Mouse (Mus musculus) CH12.LX (cell line): Measurements from ENCODE around the gene Apoc4. TPM values are rescaled to one million over a fixed set of nuclear protein-coding genes. Genes with fewer than 3 reads are reported as not detected.

Experiments
- DNase-seq: peaks from one replicate; pipeline ENCODE4 v3.0.0-alpha.2; 2013; ENCODE audit errors: extremely low read depth
- H3K27ac ChIP-seq: 2 replicates; pipeline ENCODE4 v1.5.1; 2012; ENCODE audit warnings: low read depth, mild to moderate bottlenecking, control low read depth, moderate library complexity; ENCODE audit not compliant: insufficient read depth
- H3K27me3 ChIP-seq: replicated peaks from 2 replicates; pipeline ENCODE3; 2012; ENCODE audit warnings: inconsistent platforms
- H3K36me3 ChIP-seq, 2 experiments: replicated peaks in 1 of 2; 2 replicates each; pipeline versions ENCODE3 to v1.6.1; 2012; ENCODE audit warnings: inconsistent platforms in 1 of 2, low read length in 1 of 2, mild to moderate bottlenecking in 1 of 2, mixed read lengths in 1 of 2, moderate library complexity in 1 of 2; ENCODE audit not compliant: control insufficient read depth in 1 of 2, insufficient read depth in 1 of 2
- H3K4me1 ChIP-seq, 2 experiments: 2 replicates each; pipeline ENCODE4 v1.6.1; 2012; ENCODE audit warnings: inconsistent platforms in 1 of 2, moderate library complexity in 1 of 2; ENCODE audit not compliant: insufficient read depth in 2 of 2, control insufficient read depth in 1 of 2
- H3K4me2 ChIP-seq: 2 replicates; pipeline ENCODE4 v1.6.1; 2012; ENCODE audit warnings: low read depth, mild to moderate bottlenecking, control low read depth; ENCODE audit not compliant: poor library complexity, insufficient read depth, severe bottlenecking
- H3K4me3 ChIP-seq, 3 experiments: fragments of 150-350 bp in 1 of 3; sonication (generic) in 1 of 3; replicated peaks in 1 of 3; 2 replicates each; pipeline versions ENCODE3 to v1.5.1; 2011 to 2012; ENCODE audit warnings: low read depth in 2 of 3, low read length in 2 of 3, mild to moderate bottlenecking in 2 of 3, moderate library complexity in 2 of 3, control low read depth in 1 of 3, improper control_type of control experiment in 1 of 3, inconsistent platforms in 1 of 3, mixed read lengths in 1 of 3; ENCODE audit not compliant: poor library complexity in 1 of 3
- H3K79me2 ChIP-seq: replicated peaks from 2 replicates; pipeline ENCODE4 v1.6.1; 2012; ENCODE audit warnings: mild to moderate bottlenecking, moderate library complexity; ENCODE audit not compliant: control insufficient read depth, poor library complexity, insufficient read depth, severe bottlenecking; ENCODE audit errors: extremely low read depth
- H3K9ac ChIP-seq: 2 replicates; pipeline ENCODE4 v1.6.1; 2012; ENCODE audit warnings: low read depth, mild to moderate bottlenecking, control low read depth, moderate library complexity; ENCODE audit not compliant: insufficient read depth
- H3K9me3 ChIP-seq: replicated peaks from 2 replicates; pipeline ENCODE3; 2012; ENCODE audit warnings: low read length, inconsistent platforms, mixed read lengths
- BHLHE40 ChIP-seq: IDR thresholded peaks from 2 replicates; pipeline ENCODE4 v1.6.1; 2011; ENCODE audit warnings: mild to moderate bottlenecking, low read depth, low read length, improper control_type of control experiment
- CHD2 ChIP-seq: IDR thresholded peaks from 2 replicates; pipeline ENCODE4 v1.6.1; 2011; ENCODE audit warnings: low read length, improper control_type of control experiment
- CTCF ChIP-seq, 2 experiments: IDR thresholded peaks in 1 of 2; conservative IDR thresholded peaks in 1 of 2; 2 replicates each; pipeline ENCODE4 v1.5.1; 2011 to 2012; ENCODE audit warnings: low read depth in 2 of 2, low read length in 2 of 2, improper control_type of control experiment in 1 of 2, inconsistent platforms in 1 of 2, mild to moderate bottlenecking in 1 of 2, moderate library complexity in 1 of 2
- ELF1 ChIP-seq: IDR thresholded peaks from 2 replicates; pipeline ENCODE4 v1.6.1; 2014; ENCODE audit warnings: low read depth, mild to moderate bottlenecking, inconsistent platforms, low read length, improper control_type of control experiment
- GABPA ChIP-seq: IDR thresholded peaks from 2 replicates; pipeline ENCODE4 v1.6.1; 2012; ENCODE audit warnings: low read depth, low read length, improper control_type of control experiment, inconsistent platforms; ENCODE audit not compliant: insufficient replicate concordance
- JUN ChIP-seq: IDR thresholded peaks from 2 replicates; pipeline ENCODE4 v1.6.1; 2011; ENCODE audit warnings: low read depth, mild to moderate bottlenecking, low read length, improper control_type of control experiment, moderate library complexity; ENCODE audit not compliant: insufficient read depth
- KAT2A ChIP-seq: IDR thresholded peaks from 2 replicates; pipeline ENCODE4 v1.6.1; 2012; ENCODE audit warnings: low read length, improper control_type of control experiment, inconsistent platforms; ENCODE audit not compliant: insufficient replicate concordance
- MAFK ChIP-seq: IDR thresholded peaks from 2 replicates; pipeline ENCODE4 v1.6.1; 2011; ENCODE audit warnings: low read length, improper control_type of control experiment; ENCODE audit not compliant: insufficient replicate concordance
- MEF2A ChIP-seq: IDR thresholded peaks from 2 replicates; pipeline ENCODE4 v1.6.1; 2014; ENCODE audit warnings: low read depth, mild to moderate bottlenecking, inconsistent platforms, low read length, improper control_type of control experiment, borderline replicate concordance
- NRF1 ChIP-seq: IDR thresholded peaks from 2 replicates; pipeline ENCODE4 v1.6.1; 2014; ENCODE audit warnings: low read depth, mild to moderate bottlenecking, inconsistent platforms, low read length, improper control_type of control experiment, moderate library complexity
- POLR2A ChIP-seq: IDR thresholded peaks from 2 replicates; pipeline ENCODE4 v1.6.1; 2011; ENCODE audit warnings: low read depth, mild to moderate bottlenecking, improper control_type of control experiment, low read length
- RAD21 ChIP-seq: IDR thresholded peaks from 2 replicates; pipeline ENCODE4 v1.6.1; 2011; ENCODE audit warnings: low read depth, mild to moderate bottlenecking, low read length, improper control_type of control experiment, moderate library complexity
- SIN3A ChIP-seq: IDR thresholded peaks from 2 replicates; pipeline ENCODE4 v1.6.1; 2012; ENCODE audit warnings: low read length, improper control_type of control experiment, inconsistent platforms
- TCF12 ChIP-seq: IDR thresholded peaks from 2 replicates; pipeline ENCODE4 v1.6.1; 2014; ENCODE audit warnings: low read depth, mild to moderate bottlenecking, inconsistent platforms, low read length, improper control_type of control experiment
- USF2 ChIP-seq: conservative IDR thresholded peaks from 2 replicates; pipeline ENCODE4 v1.6.1; 2011; ENCODE audit warnings: low read depth, low read length, improper control_type of control experiment
- ZMIZ1 ChIP-seq: IDR thresholded peaks from 2 replicates; pipeline ENCODE4 v1.6.1; 2012; ENCODE audit warnings: low read depth, mild to moderate bottlenecking, inconsistent platforms, low read length, improper control_type of control experiment
- ZNF384 ChIP-seq: IDR thresholded peaks from 2 replicates; pipeline ENCODE4 v1.6.1; 2012; ENCODE audit warnings: low read depth, low read length, improper control_type of control experiment, inconsistent platforms
- dilution Hi-C: fragments of 300-500 bp; cut with MboI; formaldehyde crosslinking; loops from 2 replicates; pipeline ENCODE4 v1.14.3; 2020; ENCODE audit warnings: low sequenced_read_pairs; ENCODE audit not compliant: extremely low pct_unique_long_range_greater_than_20kb, extremely low pct_ligation_motif_present
- in situ Hi-C: fragments of 300-500 bp; cut with MboI; formaldehyde crosslinking; loops from 3 replicates; pipeline ENCODE4 v1.14.3; 2019; ENCODE audit warnings: low sequenced_read_pairs, low pct_ligation_motif_present, low pct_unique_long_range_greater_than_20kb, mixed read lengths
- polyA plus RNA-seq: library from polyadenylated mRNA; unstranded; fragments of >175 nt; gene quantifications from 2 replicates; pipeline ENCODE4 v1.2.1, GENCODE M21; 2012; ENCODE audit warnings: low read depth; ENCODE audit not compliant: insufficient read length
- total RNA-seq, 2 experiments: library from RNA; depleted of rRNA; stranded (reverse); fragments of 300-350 nt in 1 of 2; fragments of >200 nt in 1 of 2; gene quantifications; 2 replicates each; pipeline ENCODE4 v1.2.3; 2012 to 2014

Gene Apoc4
- total and polyA plus RNA-seq, 3 experiments = not detected

GRCm38 (mm10) chr7:19682979-19683378 is 1.7 kb upstream of the Apoc4 start:
- dilution Hi-C loops = no loop called here
- peaks cover 2 to 18% of the 10 kb centered on the region in 2 experiments; a peak in 3 of 4 replicates for H3K4me1 ChIP-seq
- H3K27me3 ChIP-seq = no peaks in the 10 kb centered on the region
- H3K9me3 ChIP-seq = no peaks in the 10 kb centered on the region
- no peaks in the 10 kb centered on the region for H3K79me2 ChIP-seq
- no peak overlapping the region for H3K9ac ChIP-seq
- no peak overlapping the region for H3K27ac ChIP-seq
- TF ChIP-seq KAT2A = no peak
- TF ChIP-seq JUN = no peak
- no peak for TF ChIP-seq GABPA
- no peak for TF ChIP-seq TCF12
- TF ChIP-seq NRF1 = no peak
- no peak for TF ChIP-seq MEF2A
- no peak for TF ChIP-seq CHD2
- no peak for TF ChIP-seq POLR2A
- no peak for TF ChIP-seq RAD21
- TF ChIP-seq MAFK = no peak
- no peak for TF ChIP-seq CTCF (conservative IDR thresholded peaks at IDR 0.05 in 1 of 2, IDR thresholded peaks at IDR 0.05 in 1 of 2; ENCODE audit: low read depth in 2 of 2, low read length in 2 of 2)
- TF ChIP-seq ELF1 = no peak
- no peak for TF ChIP-seq SIN3A
- TF ChIP-seq BHLHE40 = no peak
- no peak for TF ChIP-seq ZNF384
- no peak for TF ChIP-seq ZMIZ1
- H3K4me3 ChIP-seq = no peak overlapping the region
- no peak for DNase-seq
- no peak overlapping the region for H3K4me2 ChIP-seq
- no peaks in the 10 kb centered on the region for H3K36me3 ChIP-seq
- in situ Hi-C loops = no loop called here

- dilution Hi-C loops = no loop called here
- H3K9ac ChIP-seq = no peak overlapping the region
Measured at GRCm38 (mm10) chr7:19680702-19681101, 577 bp downstream of the Apoc4 start.

More at GRCm38 (mm10) chr7:19680702-19681101, 577 bp downstream of the Apoc4 start:
- H3K4me2 ChIP-seq = no peak overlapping the region
- no peak overlapping the region for H3K4me3 ChIP-seq
- TF ChIP-seq GABPA = no peak
- no peak for TF ChIP-seq USF2
- no peak for TF ChIP-seq CHD2
- TF ChIP-seq MEF2A = no peak
- no peak for TF ChIP-seq KAT2A
- H3K9me3 ChIP-seq = no peaks in the 10 kb centered on the region
- no peaks in the 10 kb centered on the region for H3K79me2 ChIP-seq
- no peak overlapping the region for H3K27ac ChIP-seq
- peaks cover 2% of the 10 kb centered on the region for H3K27me3 ChIP-seq
- DNase-seq = no peak
- in situ Hi-C loops = no loop called here
- no peaks in the 10 kb centered on the region for H3K36me3 ChIP-seq
- peaks cover 2 to 10% of the 10 kb centered on the region in 2 experiments; a peak in 3 of 4 replicates for H3K4me1 ChIP-seq
